Mouse (Mus musculus): ENCODE data around the gene 1810010D01Rik. TPM values are rescaled to one million over a fixed set of nuclear protein-coding genes. Genes with fewer than 3 reads are reported as not detected.

Gene 1810010D01Rik
- under 1 TPM in 1 of 2 experiments, not detected in 1; 0.67 TPM for total RNA-seq (2021)
- long read RNA-seq, experiment 1 = 0 reads
- long read RNA-seq, experiment 2 = 0 reads

DNA sequence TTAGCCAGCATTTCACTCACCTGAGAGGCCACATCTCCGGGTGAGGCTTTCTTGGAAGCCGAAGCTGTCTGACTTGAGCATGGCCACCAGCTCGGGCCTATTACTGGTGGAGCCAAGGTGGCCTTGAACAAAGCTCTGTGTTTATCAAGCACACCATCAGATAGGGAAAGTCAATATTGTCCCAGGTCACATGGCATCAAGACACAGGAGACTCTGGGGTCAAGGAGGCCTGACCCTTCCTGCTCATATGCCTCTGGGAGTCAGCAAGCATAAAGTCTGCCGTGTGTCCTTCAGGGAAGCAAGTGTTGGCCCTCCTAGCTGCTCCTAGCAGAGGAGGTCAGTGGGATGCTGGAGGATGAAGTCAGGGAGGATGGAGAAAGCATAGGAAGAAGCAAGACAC lies at the start of gene 1810010D01Rik:
1810010D01Rik (minus strand) TSS at position 114 of the 400 bp plus-strand sequence.
- no peak for TF ChIP-seq CTCF (IDR thresholded peaks at IDR 0.05)
- no peak for DNase-seq
- H3K4me3 ChIP-seq = no peak within 1 kb of the TSS
- intact Hi-C loops (cut with DNase I) = no loop called here
- H3K27ac ChIP-seq = peak within 1 kb of the TSS; percentile 79; the same call in 1 of the 2 replicates

GRCm38 (mm10) chr7:145256092-145256491 lies 48.2 kb upstream of the 1810010D01Rik start:
- TF ChIP-seq CTCF (IDR thresholded peaks at IDR 0.05) = no peak
- intact Hi-C loops (cut with DNase I) = no loop called here
- Histone ChIP-seq H3K4me3 (no peak overlapping the region), H3K27ac (no peak overlapping the region)
- no peak for DNase-seq

GRCm38 (mm10) chr7:145253986-145254630 lies 46.2 kb upstream of the 1810010D01Rik start:
- intact Hi-C loops (cut with DNase I) = no loop called here

GRCm38 (mm10) chr7:145252715-145253476 lies 45.0 kb upstream of the 1810010D01Rik start:
- DNase-seq = peak; percentile 90
- H3K4me3 ChIP-seq = no peak overlapping the region
- H3K27ac ChIP-seq = no peak overlapping the region
- TF ChIP-seq CTCF (IDR thresholded peaks at IDR 0.05) = peak; percentile 97; the same call in 1 of the 2 replicates
- intact Hi-C loops (cut with DNase I) = no loop called here

More at GRCm38 (mm10) chr7:145253986-145254630, 46.2 kb upstream of the 1810010D01Rik start:
- no peak for TF ChIP-seq CTCF (IDR thresholded peaks at IDR 0.05)
- H3K4me3 ChIP-seq = no peak overlapping the region
- no peak for DNase-seq
- H3K27ac ChIP-seq = no peak overlapping the region

- H3K4me3 ChIP-seq = no peak overlapping the region
- H3K27ac ChIP-seq = no peak overlapping the region
- DNase-seq = no peak
- intact Hi-C loops (cut with DNase I) = no loop called here
- TF ChIP-seq CTCF (IDR thresholded peaks at IDR 0.05) = no peak
These were observed 42.3 kb upstream of the 1810010D01Rik start for GRCm38 (mm10) chr7:145250225-145250624.

GRCm38 (mm10) chr7:145248911-145249310 lies 41.0 kb upstream of the 1810010D01Rik start:
- Histone ChIP-seq H3K27ac (no peak overlapping the region), H3K4me3 (no peak overlapping the region)
- intact Hi-C loops (cut with DNase I) = no loop called here
- TF ChIP-seq CTCF (IDR thresholded peaks at IDR 0.05) = no peak
- DNase-seq = no peak

GRCm38 (mm10) chr7:145242851-145243712 lies 35.2 kb upstream of the 1810010D01Rik start:
- Histone ChIP-seq H3K27ac (no peak overlapping the region), H3K4me3 (no peak overlapping the region)
- intact Hi-C loops (cut with DNase I) = loop anchor here (1.0 to 5.0 kb wide), 4 partner anchors 20 to 306 kb away; no protein-coding TSS in a partner anchor
- peak; percentile 82 for DNase-seq
- TF ChIP-seq CTCF (IDR thresholded peaks at IDR 0.05) = no peak; the same call in 1 of the 2 replicates

DNA sequence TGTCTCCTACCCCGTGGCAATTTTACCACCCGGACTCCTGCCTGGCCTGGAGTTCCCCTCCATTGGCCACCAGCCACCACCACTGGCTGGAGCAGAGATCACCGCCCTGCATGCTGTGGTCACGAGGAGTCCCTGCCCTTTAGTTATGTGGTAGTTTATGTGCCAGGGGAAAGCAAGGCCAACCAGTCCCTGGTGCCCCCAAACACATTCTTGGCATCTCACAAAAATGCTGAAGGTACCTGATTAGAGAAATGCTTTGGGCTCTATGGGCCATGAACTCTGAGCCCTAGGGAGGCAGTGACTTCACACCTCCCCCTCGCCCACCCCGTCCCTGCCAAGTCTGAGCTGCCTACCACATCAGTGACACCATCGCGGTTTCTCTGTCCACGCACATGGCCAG lies 34.1 kb upstream of the 1810010D01Rik start:
- Histone ChIP-seq H3K4me3 (no peak overlapping the region), H3K27ac (no peak overlapping the region)
- no peak for TF ChIP-seq CTCF (IDR thresholded peaks at IDR 0.05)
- DNase-seq = no peak
- intact Hi-C loops (cut with DNase I) = loop anchor here (2.0 to 5.0 kb wide), 3 partner anchors 19 to 145 kb away; no protein-coding TSS in a partner anchor

- Histone ChIP-seq H3K27ac (no peak overlapping the region), H3K4me3 (no peak overlapping the region)
- no peak for TF ChIP-seq CTCF (IDR thresholded peaks at IDR 0.05)
- DNase-seq = no peak
- intact Hi-C loops (cut with DNase I) = loop anchor here (5.0 kb wide), 1 partner anchor 144 kb away; no protein-coding TSS in a partner anchor
These were observed 33.0 kb upstream of the 1810010D01Rik start for GRCm38 (mm10) chr7:145240929-145241328.

DNA sequence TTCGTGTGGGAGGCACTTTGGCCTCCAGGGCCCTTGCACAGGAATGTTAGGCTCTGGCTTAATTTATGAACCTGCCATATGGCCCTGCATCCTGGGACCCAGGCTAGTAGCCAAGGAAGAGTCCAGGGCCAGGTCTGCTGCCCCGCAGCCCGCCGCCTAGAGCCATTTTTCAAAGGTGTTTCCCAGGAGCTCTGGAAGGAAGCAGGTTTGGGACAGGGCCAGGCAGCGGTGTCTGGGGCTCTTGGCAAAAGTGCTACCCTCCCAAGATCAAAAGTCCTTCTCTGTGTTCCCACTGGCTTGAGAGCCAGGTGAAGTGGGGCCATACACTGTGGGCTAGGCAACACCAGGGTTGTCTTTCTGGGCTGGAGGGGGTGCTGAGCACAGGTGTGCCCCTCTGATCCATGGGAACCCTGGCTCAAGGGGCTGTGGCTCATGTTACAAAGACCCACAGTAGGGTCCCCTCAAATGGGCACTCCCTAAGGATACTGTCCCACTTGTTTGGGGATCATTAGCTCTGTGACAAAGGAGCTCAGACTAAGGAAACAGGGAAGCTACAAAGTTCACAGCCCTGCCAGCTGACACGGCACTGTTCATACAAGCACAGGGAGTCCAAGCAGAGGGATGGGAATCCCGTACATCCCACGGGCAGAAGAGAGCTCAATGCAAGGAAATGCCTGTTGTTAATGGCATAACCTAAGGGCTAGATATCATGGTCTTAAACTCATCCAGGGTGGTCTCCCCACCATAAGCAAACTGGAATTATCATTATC lies 32.0 kb upstream of the 1810010D01Rik start:
- intact Hi-C loops (cut with DNase I) = loop anchor here (5.0 kb wide), 1 partner anchor 143 kb away; no protein-coding TSS in a partner anchor
- no peak for TF ChIP-seq CTCF (IDR thresholded peaks at IDR 0.05)
- H3K27ac ChIP-seq = no peak overlapping the region
- DNase-seq = no peak
- no peak overlapping the region for H3K4me3 ChIP-seq

DNA sequence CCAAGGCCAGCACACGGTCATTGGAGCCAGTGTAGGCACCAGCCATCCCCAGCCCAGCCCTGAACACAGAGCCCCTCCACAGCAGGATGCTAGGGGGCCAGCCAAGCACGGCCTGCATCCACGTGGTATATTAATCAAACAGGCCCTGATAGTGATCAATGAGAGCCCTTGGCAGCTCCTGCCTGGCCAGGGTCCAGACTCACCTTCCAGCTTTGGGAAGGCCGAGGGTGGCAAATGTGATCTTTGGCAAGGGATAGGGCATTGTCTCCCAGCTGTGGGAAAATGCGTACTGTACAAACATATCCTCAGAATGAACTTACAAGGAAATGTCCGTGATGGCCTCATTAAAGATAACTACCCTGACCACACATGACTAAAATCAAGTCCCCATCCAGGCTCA lies 31.2 kb upstream of the 1810010D01Rik start:
- TF ChIP-seq CTCF (IDR thresholded peaks at IDR 0.05) = no peak
- H3K4me3 ChIP-seq = no peak overlapping the region
- DNase-seq = peak; percentile 41
- H3K27ac ChIP-seq = no peak overlapping the region
- intact Hi-C loops (cut with DNase I) = no loop called here

Measured in gastrocnemius, adult 2 months (tissue).